Mouse (Mus musculus): ENCODE measurements around the gene Krt84. TPM values are rescaled to one million over a fixed set of nuclear protein-coding genes. Genes with fewer than 3 reads are reported as not detected.
A peak's percentile ranks its signal among the peaks of the same experiment; 100 is the strongest.

The Krt84 gene
- polyA plus RNA-seq, 1 experiment from 2014 or later = not detected

DNA sequence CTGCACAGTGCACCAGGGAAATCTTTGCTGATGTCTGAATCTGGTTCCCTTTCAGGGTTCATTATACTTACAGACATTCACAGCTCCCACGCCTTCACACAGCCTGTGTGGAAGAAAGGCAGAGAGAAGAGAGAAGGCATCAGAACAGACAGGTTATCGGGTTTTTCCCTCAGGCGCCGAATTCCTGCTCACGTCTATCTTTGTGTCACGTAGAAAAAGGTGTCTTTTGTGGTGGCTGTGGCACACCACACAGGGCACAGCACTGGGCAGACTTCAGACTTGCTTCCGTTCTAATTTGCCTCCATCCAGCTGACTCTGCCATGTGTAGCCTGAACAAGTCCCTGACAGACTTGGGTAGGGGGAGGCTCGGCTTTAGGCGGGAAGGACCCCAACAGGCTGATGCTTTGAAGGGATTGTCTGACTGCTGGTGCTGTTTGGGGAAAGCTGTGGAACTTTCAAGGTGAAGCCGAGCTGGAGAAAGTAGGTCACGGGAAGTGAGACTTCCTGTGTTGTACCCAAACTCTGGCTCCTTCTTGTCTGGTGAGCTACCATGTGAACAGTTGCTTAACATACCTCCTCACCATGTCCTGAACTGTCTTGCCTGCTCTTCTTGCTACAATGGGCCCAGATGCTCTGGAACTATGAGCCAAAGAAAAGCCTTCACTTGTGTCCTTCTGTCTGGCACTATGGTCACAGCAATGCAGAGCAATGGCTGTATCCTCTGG, 46.5 kb downstream of the Krt84 start:
- Histone ChIP-seq H3K4me3 (ENCODE audit: low read length) (no peak overlapping the region), H3K4me1 (ENCODE audit: control insufficient read depth, insufficient read depth, low read length) (no peaks in the 10 kb centered on the region)

DNA sequence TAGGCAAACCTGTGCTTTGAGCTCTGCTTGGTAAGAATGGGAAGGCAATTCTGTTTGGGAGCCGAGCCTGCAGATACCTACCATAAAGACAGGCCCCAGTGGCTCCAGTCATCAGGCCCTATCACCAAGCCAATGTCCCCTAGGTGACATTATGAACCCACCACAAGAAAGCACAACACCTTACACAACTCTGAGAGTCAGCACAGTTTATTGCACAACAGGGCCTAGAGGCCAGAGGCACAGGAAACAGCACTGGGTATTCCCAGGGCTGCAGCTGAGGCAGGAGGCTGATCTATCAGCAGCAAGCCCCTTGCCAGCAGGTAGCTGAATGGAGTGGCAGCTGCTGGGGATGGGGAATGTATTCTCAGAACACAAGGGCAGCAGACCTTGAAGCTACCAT, 47.7 kb downstream of the Krt84 start:
- Histone ChIP-seq H3K4me3 (ENCODE audit: low read length) (no peak overlapping the region), H3K36me3 (ENCODE audit: control insufficient read depth, insufficient read depth) (no peaks in the 10 kb centered on the region), H3K4me2 (ENCODE audit: low read depth, low read length) (no peak overlapping the region), H3K4me1 (ENCODE audit: control insufficient read depth, insufficient read depth, low read length) (no peaks in the 10 kb centered on the region), H3K27me3 (ENCODE audit: control insufficient read depth, insufficient read depth, low read length) (peaks cover under 1% of the 10 kb centered on the region; the same call in 1 of the 2 replicates), H3K9me3 (replicated peaks; ENCODE audit: control insufficient read depth, low read length) (no peaks in the 10 kb centered on the region), H3K9ac (ENCODE audit: low read length) (no peak overlapping the region), H3K27ac (ENCODE audit: low read length) (no peak overlapping the region)
- no peak for ATAC-seq (replicated peaks; ENCODE audit: extremely low read depth, insufficient read depth, low FRiP score)
- WGBS = 82% methylated on average over 1 of the region's 1 CpGs

More for the DNA sequence above, 46.5 kb downstream of the Krt84 start:
- Histone ChIP-seq H3K4me2 (ENCODE audit: low read depth, low read length) (no peak overlapping the region), H3K27ac (ENCODE audit: low read length) (no peak overlapping the region), H3K36me3 (ENCODE audit: control insufficient read depth, insufficient read depth) (no peaks in the 10 kb centered on the region), H3K27me3 (ENCODE audit: control insufficient read depth, insufficient read depth, low read length) (no peaks in the 10 kb centered on the region), H3K9me3 (replicated peaks; ENCODE audit: control insufficient read depth, low read length) (no peaks in the 10 kb centered on the region), H3K9ac (ENCODE audit: low read length) (no peak overlapping the region)
- ATAC-seq (replicated peaks; ENCODE audit: extremely low read depth, insufficient read depth, low FRiP score) = no peak
- WGBS = 73% methylated on average over 11 of the region's 11 CpGs

DNA sequence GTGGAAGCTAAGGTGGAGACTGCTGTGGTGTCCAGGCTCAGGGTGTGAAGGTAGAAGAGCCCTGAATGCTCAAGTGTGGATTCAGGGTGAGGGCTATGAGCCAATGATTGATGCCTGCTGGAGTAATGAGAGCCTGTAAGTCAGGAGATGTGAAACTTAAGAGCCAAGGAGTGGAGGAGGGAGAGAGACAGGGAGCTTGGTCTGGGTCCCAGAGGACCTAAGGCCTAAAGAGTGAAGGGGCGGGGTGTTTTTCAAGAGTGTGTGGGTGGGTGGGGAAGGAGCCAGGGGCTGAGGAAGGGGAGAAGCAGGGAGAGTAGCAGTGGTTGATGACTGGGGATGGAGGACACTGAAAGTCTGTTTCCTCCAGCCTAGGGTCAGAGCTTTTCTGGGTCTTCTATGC, 49.0 kb downstream of the Krt84 start:
- H3K36me3 ChIP-seq (ENCODE audit: control insufficient read depth, insufficient read depth) = no peaks in the 10 kb centered on the region
- no peak overlapping the region for H3K27ac ChIP-seq (ENCODE audit: low read length)
- H3K27me3 ChIP-seq (ENCODE audit: control insufficient read depth, insufficient read depth, low read length) = peaks cover 12% of the 10 kb centered on the region
- H3K4me2 ChIP-seq (ENCODE audit: low read depth, low read length) = no peak overlapping the region
- ATAC-seq (replicated peaks; ENCODE audit: extremely low read depth, insufficient read depth, low FRiP score) = no peak
- H3K9me3 ChIP-seq (replicated peaks; ENCODE audit: control insufficient read depth, low read length) = no peaks in the 10 kb centered on the region
- H3K9ac ChIP-seq (ENCODE audit: low read length) = no peak overlapping the region
- WGBS = 58% methylated on average over 1 of the region's 1 CpGs
- no peak overlapping the region for H3K4me3 ChIP-seq (ENCODE audit: low read length)
- peaks cover 3% of the 10 kb centered on the region; the same call in 1 of the 2 replicates for H3K4me1 ChIP-seq (ENCODE audit: control insufficient read depth, insufficient read depth, low read length)

DNA sequence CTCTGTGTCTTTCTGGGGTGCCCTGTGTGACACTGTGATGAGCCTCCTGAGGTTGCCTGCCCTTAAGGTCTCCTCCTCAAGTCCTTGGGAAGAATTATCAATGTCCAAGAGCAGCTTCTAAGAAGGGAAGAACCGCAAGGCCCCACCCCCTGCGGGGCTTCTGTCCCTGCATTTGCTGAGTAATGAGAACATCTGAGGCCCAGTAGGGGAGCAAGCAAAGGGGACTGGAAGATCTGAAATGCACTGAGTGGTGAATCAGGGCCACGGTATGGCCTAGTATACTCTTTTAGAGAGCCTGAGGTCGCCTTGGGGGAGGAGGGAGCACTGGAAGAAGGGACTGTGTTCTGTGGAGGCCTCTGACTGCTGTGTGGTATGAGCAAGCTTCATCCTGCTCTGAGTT, 50.6 kb downstream of the Krt84 start:
- H3K9me3 ChIP-seq (replicated peaks; ENCODE audit: control insufficient read depth, low read length) = no peaks in the 10 kb centered on the region
- no peak overlapping the region for H3K27ac ChIP-seq (ENCODE audit: low read length)
- H3K36me3 ChIP-seq (ENCODE audit: control insufficient read depth, insufficient read depth) = no peaks in the 10 kb centered on the region
- H3K4me1 ChIP-seq (ENCODE audit: control insufficient read depth, insufficient read depth, low read length) = peaks cover 3% of the 10 kb centered on the region; the same call in 1 of the 2 replicates
- no peak overlapping the region for H3K4me3 ChIP-seq (ENCODE audit: low read length)
- H3K4me2 ChIP-seq (ENCODE audit: low read depth, low read length) = no peak overlapping the region
- H3K9ac ChIP-seq (ENCODE audit: low read length) = no peak overlapping the region
- WGBS = 35% methylated on average over 4 of the region's 4 CpGs
- ATAC-seq (replicated peaks; ENCODE audit: extremely low read depth, insufficient read depth, low FRiP score) = no peak
- peaks cover 16% of the 10 kb centered on the region for H3K27me3 ChIP-seq (ENCODE audit: control insufficient read depth, insufficient read depth, low read length)

DNA sequence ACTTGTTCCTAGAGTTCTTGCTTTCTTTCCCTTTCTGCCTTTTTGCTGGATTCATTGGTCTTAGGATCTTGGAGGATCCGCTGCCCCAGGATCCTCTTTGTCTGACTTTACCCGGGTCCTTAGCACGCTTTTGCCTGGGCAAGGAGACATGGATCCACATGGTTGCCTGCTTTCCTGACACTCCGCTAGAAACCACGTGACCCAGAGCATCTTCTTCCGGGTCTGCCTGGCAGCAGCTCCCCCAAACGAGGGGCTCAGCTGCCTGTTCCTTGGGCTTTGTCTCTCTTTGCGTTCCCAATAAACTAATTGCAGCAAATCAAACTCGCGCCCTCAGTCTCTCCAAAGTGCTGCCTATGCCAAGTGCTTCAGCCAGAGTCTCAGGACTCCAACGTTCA, 53.0 kb downstream of the Krt84 start:
- 31% methylated on average over 11 of the region's 11 CpGs for WGBS
- Histone ChIP-seq H3K4me2 (ENCODE audit: low read depth, low read length) (peak overlapping the region; percentile 60), H3K9ac (ENCODE audit: low read length) (no peak overlapping the region), H3K27ac (ENCODE audit: low read length) (no peak overlapping the region), H3K9me3 (replicated peaks; ENCODE audit: control insufficient read depth, low read length) (no peaks in the 10 kb centered on the region), H3K4me3 (ENCODE audit: low read length) (peak overlapping the region; percentile 44), H3K27me3 (ENCODE audit: control insufficient read depth, insufficient read depth, low read length) (peaks cover 16% of the 10 kb centered on the region), H3K4me1 (ENCODE audit: control insufficient read depth, insufficient read depth, low read length) (peaks cover 3% of the 10 kb centered on the region; the same call in 1 of the 2 replicates), H3K36me3 (ENCODE audit: control insufficient read depth, insufficient read depth) (no peaks in the 10 kb centered on the region)
- ATAC-seq (replicated peaks; ENCODE audit: extremely low read depth, insufficient read depth, low FRiP score) = no peak

DNA sequence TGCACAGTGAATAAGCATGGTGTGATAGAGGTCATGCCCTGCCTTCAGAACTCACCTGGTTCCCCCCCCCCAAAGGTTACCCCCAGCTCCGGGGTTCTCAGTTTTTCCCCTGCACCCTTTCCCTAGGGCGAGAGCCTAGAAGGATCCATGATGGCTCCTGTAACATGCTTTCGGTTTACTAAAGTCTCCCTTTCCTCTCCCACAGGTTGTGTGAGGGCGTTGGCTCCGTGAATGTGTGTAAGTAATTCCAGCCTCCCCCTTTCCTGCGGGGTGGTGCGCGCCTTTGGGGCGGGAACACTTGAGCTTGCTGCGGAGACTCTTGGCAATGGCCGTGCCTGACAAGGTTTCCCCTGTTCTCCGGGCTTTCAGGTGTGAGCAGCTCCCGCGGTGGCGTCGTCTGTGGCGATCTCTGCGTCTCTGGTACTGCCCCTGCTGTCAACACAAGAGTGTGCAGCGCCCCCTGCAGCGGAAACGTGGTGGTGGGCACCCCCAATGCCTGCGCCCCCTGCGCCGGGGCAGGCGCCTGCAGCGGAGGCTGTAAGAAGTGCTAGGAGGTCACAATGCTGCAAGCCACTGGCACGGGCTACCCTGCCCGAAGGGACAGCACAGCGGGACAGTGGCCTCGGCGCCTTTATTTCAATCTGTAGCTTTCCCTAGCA, 53.5 kb downstream of the Krt84 start:
- H3K27me3 ChIP-seq (ENCODE audit: control insufficient read depth, insufficient read depth, low read length) = peaks cover 16% of the 10 kb centered on the region
- 7% methylated on average over 31 of the region's 31 CpGs for WGBS
- no peaks in the 10 kb centered on the region for H3K36me3 ChIP-seq (ENCODE audit: control insufficient read depth, insufficient read depth)
- H3K4me1 ChIP-seq (ENCODE audit: control insufficient read depth, insufficient read depth, low read length) = peaks cover 3% of the 10 kb centered on the region; the same call in 1 of the 2 replicates
- H3K9ac ChIP-seq (ENCODE audit: low read length) = no peak overlapping the region
- no peaks in the 10 kb centered on the region for H3K9me3 ChIP-seq (replicated peaks; ENCODE audit: control insufficient read depth, low read length)
- ATAC-seq (replicated peaks; ENCODE audit: extremely low read depth, insufficient read depth, low FRiP score) = no peak
- H3K4me2 ChIP-seq (ENCODE audit: low read depth, low read length) = peak overlapping the region; percentile 60
- H3K4me3 ChIP-seq (ENCODE audit: low read length) = peak overlapping the region; percentile 44
- no peak overlapping the region for H3K27ac ChIP-seq (ENCODE audit: low read length)

Small RNA genes lying within 50 kb of the gene (microRNA-seq; reads per million reads assigned to microRNA genes)
- gene Gm44393 (not detected), gene Gm44460 (not detected)

Other genes with a start within 250 kb of the Krt84 start
- gene Atg101, start 248.5 kb downstream of the Krt84 start, polyA plus RNA-seq (2015; fragmentation: Nextera tagmentation; extraction: Ambion mirVana) = 64.5 and 68.9 TPM in 2 replicates
- gene 6030408B16Rik, start 239.6 kb downstream of the Krt84 start, polyA plus RNA-seq (2015; fragmentation: Nextera tagmentation; extraction: Ambion mirVana) = 2.8 and 7.1 TPM in 2 replicates
- 8.7 and 9.0 TPM in 2 replicates for gene Krt80, start 162.7 kb downstream of the Krt84 start, polyA plus RNA-seq (2015; fragmentation: Nextera tagmentation; extraction: Ambion mirVana)
- gene Krt7, start 121.8 kb downstream of the Krt84 start, polyA plus RNA-seq (2015; fragmentation: Nextera tagmentation; extraction: Ambion mirVana) = 19.6 and 28.9 TPM in 2 replicates
- 0.14 TPM in 1 of 2 replicates, not detected in the other for gene Krt87, start 94.0 kb downstream of the Krt84 start, polyA plus RNA-seq (2015; fragmentation: Nextera tagmentation; extraction: Ambion mirVana)
- not detected in 2 replicates for gene Krt88, start 85.1 kb downstream of the Krt84 start, polyA plus RNA-seq (2015; fragmentation: Nextera tagmentation; extraction: Ambion mirVana)
- not detected in 2 replicates for gene Krt81, start 69.1 kb downstream of the Krt84 start, polyA plus RNA-seq (2015; fragmentation: Nextera tagmentation; extraction: Ambion mirVana)
- gene Krt86, start 59.3 kb downstream of the Krt84 start, polyA plus RNA-seq (2015; fragmentation: Nextera tagmentation; extraction: Ambion mirVana) = not detected in 2 replicates
- 0.25 TPM in 1 of 2 replicates, not detected in the other for gene Krt83, start 41.3 kb downstream of the Krt84 start, polyA plus RNA-seq (2015; fragmentation: Nextera tagmentation; extraction: Ambion mirVana)
- not detected in 2 replicates for gene Gm49425, start 15.6 kb downstream of the Krt84 start, polyA plus RNA-seq (2015; fragmentation: Nextera tagmentation; extraction: Ambion mirVana)
- gene Krt82, start 17.8 kb upstream of the Krt84 start, polyA plus RNA-seq (2015; fragmentation: Nextera tagmentation; extraction: Ambion mirVana) = not detected in 2 replicates
- not detected in 2 replicates for gene Krt90, start 30.1 kb upstream of the Krt84 start, polyA plus RNA-seq (2015; fragmentation: Nextera tagmentation; extraction: Ambion mirVana)
- gene Krt75, start 41.1 kb upstream of the Krt84 start, polyA plus RNA-seq (2015; fragmentation: Nextera tagmentation; extraction: Ambion mirVana) = 0.17 and 0.19 TPM in 2 replicates
- gene Gm5414, start 95.4 kb upstream of the Krt84 start, polyA plus RNA-seq (2015; fragmentation: Nextera tagmentation; extraction: Ambion mirVana) = not detected in 2 replicates
- gene Gm5478, start 114.6 kb upstream of the Krt84 start, polyA plus RNA-seq (2015; fragmentation: Nextera tagmentation; extraction: Ambion mirVana) = not detected in 2 replicates
- 0.28 TPM in 1 of 2 replicates, not detected in the other for gene Krt6b, start 147.5 kb upstream of the Krt84 start, polyA plus RNA-seq (2015; fragmentation: Nextera tagmentation; extraction: Ambion mirVana)
- 0.62 TPM in 2 replicates for gene Krt6a, start 161.5 kb upstream of the Krt84 start, polyA plus RNA-seq (2015; fragmentation: Nextera tagmentation; extraction: Ambion mirVana)
- 11.4 and 17.2 TPM in 2 replicates for gene Krt5, start 180.1 kb upstream of the Krt84 start, polyA plus RNA-seq (2015; fragmentation: Nextera tagmentation; extraction: Ambion mirVana)
- gene Krt71, start 210.3 kb upstream of the Krt84 start, polyA plus RNA-seq (2015; fragmentation: Nextera tagmentation; extraction: Ambion mirVana) = 0.07 TPM in 1 of 2 replicates, not detected in the other

Measured in heart, embryonic 16.5 days (tissue).